Mouse (Mus musculus): ENCODE data around the gene Hoxc5. TPM values are rescaled to one million over a fixed set of nuclear protein-coding genes. Genes with fewer than 3 reads are reported as not detected.

Hoxc5 gene
- total RNA-seq, 2 experiments from 2014 or later: 2.1 to 3.6 TPM

GRCm38 (mm10) chr15:102945185-102946077 is 21.8 kb upstream of the Hoxc5 start:
- no peak for DNase-seq

DNA sequence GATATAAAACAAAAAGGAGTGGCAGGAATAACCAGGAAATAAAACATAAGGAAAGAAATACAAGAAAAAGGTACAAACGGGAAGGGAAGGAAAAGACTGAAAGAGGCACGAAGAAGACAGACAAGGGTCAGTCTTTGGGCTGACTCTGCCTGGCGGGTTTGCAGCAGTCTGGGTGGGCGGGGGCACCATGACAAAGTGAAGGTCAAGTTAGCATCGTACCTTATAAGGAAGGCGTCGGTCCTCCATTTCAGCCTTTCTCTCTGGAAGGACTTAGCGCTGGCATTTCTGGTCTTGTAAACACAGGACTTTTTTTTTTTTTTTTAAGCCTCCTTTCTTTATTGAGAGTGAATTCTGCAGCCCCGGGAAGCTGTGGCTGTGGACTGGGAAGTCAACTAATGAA is 20.0 kb upstream of the Hoxc5 start:
- DNase-seq: no peak

DNA sequence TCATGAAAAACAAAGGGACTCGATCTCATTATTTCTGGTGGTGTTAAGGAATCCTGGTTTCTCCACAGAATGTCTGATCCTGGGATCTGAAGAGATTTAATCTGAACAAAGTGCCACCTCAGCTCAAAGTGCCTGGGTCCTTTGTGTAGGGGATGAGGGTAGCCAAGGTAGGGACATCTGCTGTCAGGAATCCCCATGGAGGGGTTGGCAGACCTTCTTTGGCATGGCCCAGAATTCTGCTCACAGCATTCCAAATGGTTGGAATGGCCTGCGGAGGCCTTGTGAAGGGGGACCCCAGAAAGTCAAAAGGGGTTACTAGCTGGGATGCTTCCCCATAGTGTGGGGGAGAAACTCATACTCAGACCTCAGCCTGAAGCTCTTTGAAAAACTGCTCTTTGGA is 18.4 kb upstream of the Hoxc5 start:
- no peak for DNase-seq

- no peak for DNase-seq
Measured at GRCm38 (mm10) chr15:102949696-102950095, 17.5 kb upstream of the Hoxc5 start.

GRCm38 (mm10) chr15:102950877-102951276 is 16.4 kb upstream of the Hoxc5 start:
- no peak for DNase-seq

DNA sequence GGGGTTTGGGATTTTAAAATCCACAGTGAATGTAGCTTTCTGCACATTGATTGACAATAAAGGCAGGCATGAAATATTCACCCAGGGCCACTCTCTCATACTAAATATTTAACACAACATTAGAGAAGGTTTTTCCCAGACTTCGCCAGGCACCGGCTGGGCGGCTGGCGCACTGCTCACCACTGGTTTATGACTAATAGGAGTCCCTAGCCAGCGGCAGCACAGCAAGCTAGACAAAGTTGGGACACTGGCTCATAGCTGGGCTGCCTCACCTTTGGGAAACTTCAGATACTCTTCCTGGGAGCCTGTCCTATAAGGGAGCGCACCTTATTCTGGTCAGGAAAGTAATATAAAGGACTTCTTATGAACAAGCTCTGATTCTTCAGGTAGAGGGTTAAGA is 13.7 kb upstream of the Hoxc5 start:
- DNase-seq: no peak

GRCm38 (mm10) chr15:102954192-102955006 is 12.8 kb upstream of the Hoxc5 start, which contains the start of gene Hoxc11:
TSS of gene Hoxc11 (plus strand) at chr15:102954427.
- no peak for DNase-seq

DNA sequence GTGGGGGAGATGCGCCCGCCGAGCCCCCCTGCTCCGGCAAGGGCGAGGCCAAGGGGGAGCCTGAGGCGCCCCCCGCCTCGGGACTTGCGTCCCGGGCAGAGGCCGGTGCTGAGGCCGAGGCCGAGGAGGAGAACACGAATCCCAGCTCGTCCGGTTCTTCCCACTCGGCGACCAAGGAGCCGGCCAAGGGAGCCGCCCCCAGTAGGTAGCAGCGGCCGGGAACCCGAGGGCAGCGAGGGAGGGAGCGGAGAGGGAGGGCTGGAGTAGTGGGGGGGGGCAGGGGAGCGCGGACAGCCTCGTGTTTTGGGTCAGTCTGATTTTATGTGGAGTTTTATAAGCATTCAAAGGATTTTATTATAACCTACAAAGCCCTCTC is 12.2 kb upstream of the Hoxc5 start:
- DNase-seq: peak; percentile 67

- peak; percentile 50 for DNase-seq
Measured at GRCm38 (mm10) chr15:102955833-102956640, 11.2 kb upstream of the Hoxc5 start.

DNA sequence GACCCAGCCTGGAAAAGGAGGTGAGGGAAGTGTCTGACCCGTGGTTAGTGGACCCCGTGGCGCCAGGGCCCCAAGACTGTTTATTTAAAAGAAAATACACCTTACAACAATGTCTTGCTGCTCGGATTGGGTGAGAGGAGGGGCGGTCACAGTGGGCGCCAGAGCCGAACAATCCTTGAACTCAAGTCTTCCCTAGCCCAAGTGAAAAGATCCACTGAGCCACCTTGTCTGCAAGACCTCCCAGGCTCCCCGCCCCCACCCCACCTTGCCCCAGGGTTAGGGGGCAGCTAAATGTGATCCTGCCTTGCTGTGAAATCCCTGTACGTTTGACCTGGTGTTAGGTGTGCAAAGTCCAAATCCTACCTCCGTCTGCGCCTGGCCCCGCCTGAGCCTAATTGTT is 10.3 kb upstream of the Hoxc5 start:
- no peak for DNase-seq

DNA sequence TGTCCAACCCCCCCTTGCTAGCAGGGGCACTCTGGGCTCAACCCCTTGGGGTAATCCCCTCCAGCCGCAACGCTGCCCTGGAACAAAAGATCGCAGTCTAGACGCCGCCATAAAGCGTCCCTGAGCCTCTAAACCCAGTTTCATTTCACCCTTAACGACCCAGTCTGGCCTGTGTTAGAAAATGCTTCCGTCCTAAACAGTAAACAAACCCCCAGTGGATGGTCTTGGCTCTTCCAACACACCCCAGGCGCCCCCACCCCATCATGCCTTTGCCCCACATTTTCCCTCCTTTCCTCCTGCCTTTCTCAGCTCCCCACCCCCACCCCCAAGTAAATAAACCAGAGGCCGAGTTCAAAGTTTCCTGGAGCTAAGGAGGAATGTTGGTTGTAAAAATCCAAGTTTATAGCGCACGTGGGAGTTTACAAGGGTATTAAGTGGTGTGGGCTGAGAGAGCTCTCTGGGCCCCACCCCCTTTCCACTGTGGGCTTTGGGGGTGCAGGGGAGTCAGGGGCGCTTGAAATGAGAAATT is 7.5 kb upstream of the Hoxc5 start:
- DNase-seq: no peak

GRCm38 (mm10) chr15:102961728-102962127 is 5.5 kb upstream of the Hoxc5 start:
- DNase-seq: peak; percentile 39

DNA sequence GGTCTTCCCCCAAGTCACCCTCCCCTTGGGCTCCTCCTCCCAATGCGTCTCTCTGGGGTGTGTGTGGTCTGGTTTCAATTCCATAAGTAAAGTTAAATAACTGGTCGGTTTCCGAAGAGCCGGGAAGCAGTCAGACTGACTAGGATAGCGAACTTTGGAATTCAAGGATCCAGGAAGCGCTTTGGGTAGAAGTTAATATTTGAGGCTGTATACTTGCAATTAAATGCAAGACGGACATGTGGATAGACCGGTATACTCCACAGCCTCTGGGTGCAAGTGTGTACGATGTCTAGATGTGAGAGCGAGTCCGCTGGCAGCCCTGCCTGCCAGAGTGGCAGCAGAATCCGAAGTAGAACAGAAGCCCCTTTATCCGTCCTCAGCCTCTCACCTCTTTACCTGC is 4.8 kb upstream of the Hoxc5 start:
- DNase-seq: no peak

DNA sequence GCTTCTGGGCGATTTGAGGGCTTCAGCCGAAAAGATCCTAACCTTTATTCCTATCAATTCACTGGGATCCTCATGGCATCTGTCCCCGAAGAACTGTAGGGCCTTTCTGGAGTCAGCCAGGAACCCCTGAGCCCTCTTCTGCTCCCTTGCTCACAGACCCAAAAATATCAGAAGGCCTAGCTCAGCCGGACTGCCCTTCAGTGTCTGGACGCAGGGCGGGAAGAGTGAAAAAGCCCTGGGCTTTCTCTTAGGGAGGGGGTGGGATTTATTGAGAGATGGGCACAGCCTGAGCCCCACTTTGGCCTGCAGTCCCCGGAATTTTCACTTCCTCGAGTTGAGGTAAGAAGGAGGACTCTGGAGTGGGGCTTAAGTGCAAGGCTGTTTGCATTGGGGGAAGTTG is 4.0 kb upstream of the Hoxc5 start:
- DNase-seq: peak; percentile 31

DNA sequence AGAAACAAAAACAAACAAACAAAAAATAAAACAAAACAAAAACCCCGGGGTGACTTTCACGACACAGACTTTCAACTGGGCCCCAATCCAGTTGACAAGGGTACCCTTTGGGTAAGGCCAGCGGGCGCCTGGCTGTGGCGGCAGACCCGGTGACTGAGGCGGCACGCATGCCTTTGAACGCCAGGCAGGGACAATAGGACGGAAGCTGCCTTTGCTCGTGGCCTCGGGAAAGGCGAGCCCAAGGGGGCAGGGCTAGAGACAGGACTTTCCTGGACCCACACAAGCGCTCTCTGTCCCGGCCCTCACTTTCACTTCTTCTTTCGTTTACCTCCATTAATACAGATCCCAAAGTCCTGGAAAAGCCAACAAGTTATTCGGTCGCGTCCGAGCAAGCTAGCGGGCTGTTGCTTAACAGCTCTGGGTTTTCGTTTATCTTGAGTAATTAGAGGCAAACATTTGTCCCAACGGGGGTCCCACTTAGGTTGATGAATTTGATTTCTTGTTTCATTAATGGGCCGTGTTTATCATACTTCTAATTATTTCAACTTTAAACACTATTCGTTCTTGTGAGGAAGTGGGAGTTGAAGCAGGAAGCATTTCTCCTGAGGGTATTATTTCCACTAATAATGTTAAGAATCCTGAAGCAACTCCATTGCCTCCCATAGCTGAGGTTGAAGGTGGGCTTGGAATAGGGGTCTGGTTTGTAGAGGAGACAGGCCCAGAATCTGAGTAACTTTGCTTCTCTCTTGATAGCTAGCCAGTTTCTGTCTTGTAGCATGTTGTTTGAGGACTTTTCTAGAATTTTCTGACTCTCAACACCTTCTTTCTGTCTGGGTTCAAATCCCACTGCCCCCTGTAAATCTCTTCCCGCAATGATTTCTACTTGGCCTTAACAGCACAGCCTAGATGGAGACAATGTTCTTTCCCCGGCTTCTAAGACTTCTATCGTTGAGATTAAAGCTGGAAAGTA is 3.3 kb upstream of the Hoxc5 start:
- DNase-seq: peak; percentile 68

- no peak for DNase-seq
Measured at GRCm38 (mm10) chr15:102965003-102965891, 2.0 kb upstream of the Hoxc5 start.

GRCm38 (mm10) chr15:102965892-102966775 is 1.1 kb upstream of the Hoxc5 start:
- DNase-seq: peak; percentile 98

- peak; percentile 48 for DNase-seq
Measured at GRCm38 (mm10) chr15:102966776-102967311, 399 bp upstream of the Hoxc5 start, which contains the start of gene Hoxc10. TSS of gene Hoxc10 (plus strand) at chr15:102966796.
